Mouse (Mus musculus): ENCODE results near the gene Cyp2d22. TPM values are rescaled to one million over a fixed set of nuclear protein-coding genes. Genes with fewer than 3 reads are reported as not detected.
"Not testable (repeated sequence)": the region's sequence is repeated elsewhere in the genome, so short reads cannot be mapped to it uniquely, and the experiment has no call there.

The Cyp2d22 gene
- polyA plus RNA-seq, 1 experiment, result 5.4 TPM

DNA sequence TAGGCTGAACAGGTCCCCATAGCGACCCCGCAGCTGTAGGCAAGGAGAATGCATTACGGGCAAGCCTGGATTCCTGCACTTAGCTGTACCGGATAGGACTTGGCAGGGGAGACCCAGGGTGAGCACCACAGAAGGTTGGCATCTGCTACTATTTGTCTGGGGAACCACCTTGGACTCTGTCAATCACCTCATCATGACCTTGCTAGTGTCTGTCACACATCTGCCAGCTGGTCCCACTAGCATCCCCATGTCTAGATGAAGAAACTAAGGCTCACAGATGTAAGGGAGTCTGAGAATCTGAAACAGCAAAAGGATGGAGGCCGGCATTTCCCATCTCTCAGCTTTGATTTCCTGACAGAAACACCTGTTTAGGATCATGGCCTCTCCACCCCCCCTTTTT lies 5.6 kb downstream of the Cyp2d22 start:
- no peak for DNase-seq (ENCODE audit: low read depth)
- no peak for TF ChIP-seq POLR2A (IDR thresholded peaks at IDR 0.05; ENCODE audit: borderline replicate concordance, extremely low read depth, insufficient read depth, insufficient read length, poor library complexity, severe bottlenecking)
- TF ChIP-seq CTCF (IDR thresholded peaks at IDR 0.05; ENCODE audit: borderline replicate concordance, extremely low read depth, insufficient read depth, insufficient read length), result no peak

GRCm38 (mm10) chr15:82372991-82373390 lies 7.1 kb downstream of the Cyp2d22 start:
- no peak for TF ChIP-seq CTCF (IDR thresholded peaks at IDR 0.05; ENCODE audit: borderline replicate concordance, extremely low read depth, insufficient read depth, insufficient read length)
- DNase-seq (ENCODE audit: low read depth), result no peak

DNA sequence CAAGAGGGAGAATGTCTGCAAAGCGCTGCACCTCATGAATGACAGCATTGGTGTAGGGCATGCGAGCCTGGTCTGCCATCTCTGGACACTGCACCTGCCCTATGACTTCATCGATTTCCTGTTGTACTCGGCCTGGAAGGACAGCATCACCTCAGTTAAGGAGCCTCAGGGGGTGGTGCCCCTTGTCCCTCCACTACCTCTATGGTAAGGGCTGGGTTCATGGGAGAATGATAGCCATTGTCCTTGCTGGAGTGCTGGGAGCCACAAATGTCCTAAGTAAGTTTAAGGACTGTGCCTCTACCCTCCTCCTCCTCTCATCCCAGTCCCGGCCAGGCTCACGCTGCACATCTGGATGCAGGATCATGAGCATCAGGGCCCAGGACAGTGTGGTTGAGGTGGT lies 7.6 kb downstream of the Cyp2d22 start:
- DNase-seq (ENCODE audit: low read depth), result no peak
- TF ChIP-seq CTCF (IDR thresholded peaks at IDR 0.05; ENCODE audit: borderline replicate concordance, extremely low read depth, insufficient read depth, insufficient read length) (no peak), POLR2A (IDR thresholded peaks at IDR 0.05; ENCODE audit: borderline replicate concordance, extremely low read depth, insufficient read depth, insufficient read length, poor library complexity, severe bottlenecking) (no peak)

DNA sequence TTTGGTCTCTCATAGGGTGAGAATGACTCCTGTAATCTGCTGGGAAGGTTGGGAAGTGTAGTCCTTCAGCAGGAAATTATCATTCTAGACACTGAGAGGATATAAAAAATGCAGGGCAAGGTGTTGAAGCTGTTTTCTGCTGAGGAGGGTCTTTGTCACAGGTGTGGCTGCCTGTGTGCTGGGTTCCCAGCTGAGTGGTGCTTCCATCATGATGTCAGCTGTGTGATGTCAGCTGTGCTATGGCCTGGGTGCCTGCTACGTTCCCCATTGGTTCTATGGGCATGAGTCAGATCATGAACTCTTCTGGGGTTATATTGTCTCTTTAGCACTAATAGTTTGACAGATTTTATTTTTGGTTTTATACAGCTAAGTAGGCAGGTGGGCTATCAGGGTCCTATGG lies 11.2 kb downstream of the Cyp2d22 start:
- TF ChIP-seq CTCF (IDR thresholded peaks at IDR 0.05; ENCODE audit: borderline replicate concordance, extremely low read depth, insufficient read depth, insufficient read length) (no peak), POLR2A (IDR thresholded peaks at IDR 0.05; ENCODE audit: borderline replicate concordance, extremely low read depth, insufficient read depth, insufficient read length, poor library complexity, severe bottlenecking) (no peak)
- DNase-seq (ENCODE audit: low read depth), result no peak

DNA sequence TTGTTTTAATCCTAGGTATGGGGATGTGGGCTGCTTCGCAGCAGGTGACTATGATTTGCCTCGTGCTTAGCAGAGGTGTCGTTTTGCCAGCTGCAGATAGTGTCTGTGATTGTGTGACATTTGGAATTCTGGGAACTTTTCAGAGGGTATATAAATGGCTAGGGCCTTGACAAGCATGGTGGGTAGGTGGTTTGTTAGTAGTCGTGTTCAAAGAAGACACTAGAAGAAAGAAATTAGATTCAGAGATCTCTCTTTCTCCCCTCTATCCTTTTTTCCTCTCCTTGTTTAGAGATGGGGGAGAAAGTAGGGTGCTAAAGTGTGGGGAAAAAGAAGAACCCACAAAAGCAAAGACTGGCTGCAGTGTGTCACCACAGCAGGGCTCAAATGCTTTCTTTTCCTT lies 11.9 kb downstream of the Cyp2d22 start:
- no peak for DNase-seq (ENCODE audit: low read depth)
- TF ChIP-seq CTCF (IDR thresholded peaks at IDR 0.05; ENCODE audit: borderline replicate concordance, extremely low read depth, insufficient read depth, insufficient read length) (no peak), POLR2A (IDR thresholded peaks at IDR 0.05; ENCODE audit: borderline replicate concordance, extremely low read depth, insufficient read depth, insufficient read length, poor library complexity, severe bottlenecking) (no peak)

DNA sequence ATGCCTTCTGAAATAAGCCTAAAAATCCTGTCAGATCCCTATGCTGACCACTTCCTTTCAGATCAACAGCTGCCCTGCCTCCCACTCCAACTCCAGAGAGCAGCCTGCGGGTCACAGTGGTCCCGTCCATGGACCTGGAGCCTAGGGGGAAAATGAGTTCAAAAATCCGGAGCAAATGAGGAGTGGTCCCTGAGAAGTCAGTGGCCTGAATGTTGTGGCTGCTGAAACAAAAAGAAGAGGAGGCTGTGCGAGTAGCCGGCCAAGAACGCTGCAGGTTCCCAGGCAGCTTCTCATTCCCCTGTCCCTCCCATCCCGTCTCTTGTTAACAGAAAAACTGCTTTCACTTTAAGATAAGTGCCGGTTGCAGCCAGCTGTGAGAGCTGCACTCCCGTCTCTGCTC lies 15.5 kb downstream of the Cyp2d22 start:
- not testable (repeated sequence) for DNase-seq (ENCODE audit: low read depth)

DNA sequence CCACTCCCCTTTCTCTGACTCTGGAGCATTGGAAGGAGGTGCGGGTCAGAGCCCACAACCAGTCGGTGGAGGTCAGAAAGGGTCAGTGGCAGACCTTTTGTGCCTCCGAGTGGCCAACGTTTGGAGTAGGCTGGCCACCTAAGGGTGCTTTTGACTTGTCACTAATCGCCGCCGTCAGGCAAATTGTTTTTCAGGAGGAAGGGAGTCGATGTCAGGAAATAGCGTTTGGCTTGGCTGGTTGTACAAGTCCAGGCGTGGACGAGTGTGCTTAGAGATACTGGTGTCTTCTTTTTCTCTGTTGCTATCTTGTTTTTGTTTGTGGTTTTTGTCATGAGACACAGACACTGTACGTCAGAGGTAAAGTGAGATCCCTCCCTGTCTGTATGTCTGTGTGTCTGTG lies 16.3 kb downstream of the Cyp2d22 start:
- DNase-seq (ENCODE audit: low read depth), result not testable (repeated sequence)

DNA sequence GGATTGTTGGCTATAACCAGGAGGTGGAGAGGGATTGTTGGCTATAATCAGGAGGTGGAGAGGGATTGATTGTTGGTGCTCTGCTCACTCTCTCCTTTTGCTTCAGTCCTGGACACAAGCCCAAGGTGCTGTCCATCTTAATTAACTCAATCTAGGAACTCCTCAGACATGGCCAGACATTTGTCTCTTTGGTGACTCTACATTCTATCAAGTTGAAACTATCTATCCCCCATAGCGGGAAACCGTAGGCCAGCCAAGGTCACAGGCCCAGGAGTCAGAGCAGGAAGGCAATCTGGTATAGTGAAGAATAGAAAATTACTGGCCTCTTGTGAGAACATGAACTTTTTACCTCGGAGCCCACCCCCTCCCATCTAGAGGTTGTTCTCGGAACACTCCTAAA lies 17.8 kb downstream of the Cyp2d22 start:
- no peak for DNase-seq (ENCODE audit: low read depth)
- TF ChIP-seq POLR2A (IDR thresholded peaks at IDR 0.05; ENCODE audit: borderline replicate concordance, extremely low read depth, insufficient read depth, insufficient read length, poor library complexity, severe bottlenecking), result no peak
- TF ChIP-seq CTCF (IDR thresholded peaks at IDR 0.05; ENCODE audit: borderline replicate concordance, extremely low read depth, insufficient read depth, insufficient read length), result no peak

DNA sequence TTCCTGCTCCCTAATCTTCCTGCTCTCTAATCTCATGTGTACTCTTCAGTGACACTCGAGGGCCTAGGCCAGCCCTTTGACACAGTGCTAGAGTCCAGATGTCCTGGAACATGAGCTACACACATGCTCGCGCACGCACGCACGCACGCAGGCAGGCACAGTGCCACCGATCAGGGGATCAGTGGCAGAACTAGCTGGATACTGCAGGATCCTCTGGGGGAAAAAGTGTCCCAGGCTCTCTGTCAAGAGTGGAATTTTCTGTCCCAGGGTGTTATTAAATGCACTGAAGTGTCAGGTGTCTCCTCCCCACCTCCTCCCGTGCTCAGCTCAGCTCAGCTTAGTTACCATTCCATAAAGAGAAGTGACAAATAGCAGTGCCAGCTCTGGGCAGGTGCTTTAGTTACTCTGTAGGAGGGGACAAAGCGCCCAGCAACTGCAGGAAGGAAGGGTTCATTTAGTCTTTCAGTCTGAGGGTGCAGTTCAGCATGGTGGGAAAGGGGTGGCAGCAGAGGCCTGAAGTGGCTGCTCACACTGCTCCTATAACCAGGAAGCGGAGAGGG lies 18.5 kb downstream of the Cyp2d22 start:
- TF ChIP-seq POLR2A (IDR thresholded peaks at IDR 0.05; ENCODE audit: borderline replicate concordance, extremely low read depth, insufficient read depth, insufficient read length, poor library complexity, severe bottlenecking) (no peak), CTCF (IDR thresholded peaks at IDR 0.05; ENCODE audit: borderline replicate concordance, extremely low read depth, insufficient read depth, insufficient read length) (peak; percentile 29; the same call in 1 of the 2 replicates)
- peak; percentile 37 for DNase-seq (ENCODE audit: low read depth)

DNA sequence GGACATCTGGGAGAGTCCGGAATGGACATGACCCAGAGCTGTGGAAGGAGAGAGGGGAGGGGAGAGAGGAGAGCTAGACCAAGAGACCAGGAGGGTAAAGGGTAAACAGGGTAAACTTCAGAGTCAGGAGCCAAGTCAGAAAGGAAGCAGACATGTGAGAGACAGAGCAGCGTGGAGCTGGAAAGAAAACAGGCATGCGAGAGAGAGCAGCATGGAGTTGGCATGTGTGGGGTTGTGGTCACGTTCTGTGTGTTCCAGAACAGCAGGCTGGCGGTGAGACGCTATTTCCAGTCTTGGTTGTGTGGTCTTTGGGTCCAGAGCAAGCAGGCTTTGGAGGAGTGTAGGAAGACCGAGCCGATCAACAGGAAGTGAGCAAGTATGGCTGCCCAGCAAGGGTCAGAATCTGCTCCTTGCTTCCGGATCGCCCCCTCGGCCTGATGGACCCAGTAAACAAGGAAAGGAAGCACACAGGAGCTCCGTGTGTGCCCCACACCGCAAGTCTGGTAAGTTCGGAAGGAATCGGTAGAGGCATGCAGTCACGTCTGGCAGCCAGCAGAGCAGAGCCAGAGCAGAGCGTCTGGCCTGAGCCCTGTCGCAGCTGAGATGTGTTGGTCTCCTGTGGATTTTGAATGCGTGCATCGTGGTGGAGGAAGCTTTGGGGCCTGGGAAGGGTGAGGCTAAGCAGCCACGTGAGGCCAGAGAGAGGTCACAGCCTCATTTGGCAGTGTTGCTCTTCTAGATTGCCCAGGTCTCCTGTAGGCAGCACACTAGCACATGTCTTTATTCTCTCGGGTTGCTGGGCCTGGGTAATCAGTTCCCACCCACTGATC lies 21.4 kb downstream of the Cyp2d22 start:
- DNase-seq (ENCODE audit: low read depth), result no peak
- no peak for TF ChIP-seq POLR2A (IDR thresholded peaks at IDR 0.05; ENCODE audit: borderline replicate concordance, extremely low read depth, insufficient read depth, insufficient read length, poor library complexity, severe bottlenecking)
- no peak for TF ChIP-seq CTCF (IDR thresholded peaks at IDR 0.05; ENCODE audit: borderline replicate concordance, extremely low read depth, insufficient read depth, insufficient read length)

DNA sequence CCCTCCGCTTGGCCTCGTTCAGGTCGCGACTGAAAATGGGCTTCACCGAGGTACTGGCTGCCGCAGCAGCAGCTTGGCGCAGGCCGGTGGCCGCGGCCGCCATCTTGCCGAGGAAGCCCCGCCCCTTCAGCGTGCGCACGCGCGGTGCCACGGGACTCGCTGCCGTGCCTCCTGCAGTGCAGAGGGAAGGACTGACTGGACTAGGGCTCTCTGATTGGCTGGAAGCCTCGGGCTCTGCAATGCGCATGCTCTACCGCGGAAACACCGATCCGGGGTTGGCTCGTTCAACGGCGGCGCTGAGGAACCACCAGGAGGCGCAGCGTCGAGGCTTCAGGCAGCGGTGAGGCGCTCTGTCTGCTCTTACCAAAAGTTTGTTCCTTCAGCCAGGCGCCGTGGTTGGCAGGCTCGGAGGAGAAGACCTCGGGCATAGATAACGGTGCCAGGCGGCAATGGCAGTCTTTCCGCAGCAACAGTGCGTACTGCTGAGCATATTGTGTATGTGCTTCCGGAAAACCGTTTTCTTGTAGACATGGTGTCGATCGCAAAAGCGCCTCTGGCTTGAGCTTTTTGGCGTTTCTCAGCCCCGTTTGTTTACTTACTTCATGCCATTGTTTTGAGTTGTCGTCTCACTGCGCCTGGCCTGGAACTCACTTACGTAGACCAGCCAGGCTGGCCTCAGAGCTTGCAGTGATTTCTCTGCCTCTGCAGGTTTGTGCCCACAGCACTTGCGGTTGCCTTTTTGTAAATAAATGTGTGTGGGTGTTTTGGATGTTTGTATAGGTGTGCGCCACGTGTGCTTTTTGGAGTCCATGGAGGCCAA lies 25.7 kb downstream of the Cyp2d22 start, which contains the start of gene Ndufa6:
Gene Ndufa6, minus strand, starts transcription at position 197 of the 820 bp plus-strand sequence.
- TF ChIP-seq CTCF (IDR thresholded peaks at IDR 0.05; ENCODE audit: borderline replicate concordance, extremely low read depth, insufficient read depth, insufficient read length) (peak; percentile 94), POLR2A (IDR thresholded peaks at IDR 0.05; ENCODE audit: borderline replicate concordance, extremely low read depth, insufficient read depth, insufficient read length, poor library complexity, severe bottlenecking) (peak; percentile 98)
- DNase-seq (ENCODE audit: low read depth), result peak; percentile 100

DNA sequence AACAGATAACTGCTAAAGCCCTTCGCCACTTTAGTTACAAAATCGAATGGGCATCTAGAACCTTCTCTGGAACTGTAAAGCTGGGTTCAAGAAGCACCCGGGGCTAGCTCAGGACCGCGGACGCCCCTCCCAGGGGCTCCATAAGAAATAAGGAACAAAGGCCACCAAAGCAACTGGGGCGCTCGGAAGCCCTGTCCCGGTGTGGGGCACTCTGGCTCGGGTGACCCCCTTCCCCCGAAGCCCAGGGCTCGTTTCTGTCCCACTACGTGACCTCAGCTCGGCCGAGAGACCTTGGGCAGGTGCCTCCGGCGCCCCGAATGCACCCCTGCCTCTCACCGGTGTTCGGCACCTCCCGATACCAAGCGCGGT lies 26.3 kb downstream of the Cyp2d22 start:
- TF ChIP-seq CTCF (IDR thresholded peaks at IDR 0.05; ENCODE audit: borderline replicate concordance, extremely low read depth, insufficient read depth, insufficient read length) (no peak), POLR2A (IDR thresholded peaks at IDR 0.05; ENCODE audit: borderline replicate concordance, extremely low read depth, insufficient read depth, insufficient read length, poor library complexity, severe bottlenecking) (no peak)
- no peak for DNase-seq (ENCODE audit: low read depth)

Data from brain, embryonic 14.5 days (tissue).